Mouse (Mus musculus) MEL-GATA-1-ER (cell line): Measurements from ENCODE around the gene Kctd7.

Experiments
- DNase-seq: peaks from one replicate; pipeline ENCODE4 v3.0.0-alpha.2; 2012; ENCODE audit warnings: low read depth; ENCODE audit errors: extremely low read depth

Kctd7 gene

GRCm38 (mm10) chr5:130144334-130145312 lies at the start of gene Kctd7:
TSS of gene Kctd7 (plus strand) at chr5:130144861.
- peak; percentile 99 for DNase-seq

GRCm38 (mm10) chr5:130096754-130097153 lies 47.9 kb upstream of the Kctd7 start:
- DNase-seq = no peak

- no peak for DNase-seq
Measured at GRCm38 (mm10) chr5:130097837-130098236, 46.8 kb upstream of the Kctd7 start.

GRCm38 (mm10) chr5:130101724-130102123 lies 42.9 kb upstream of the Kctd7 start:
- no peak for DNase-seq

- DNase-seq = no peak
Measured at GRCm38 (mm10) chr5:130109348-130109747, 35.3 kb upstream of the Kctd7 start.

GRCm38 (mm10) chr5:130110632-130111464 lies 33.8 kb upstream of the Kctd7 start:
- no peak for DNase-seq

GRCm38 (mm10) chr5:130112653-130113052 lies 32.0 kb upstream of the Kctd7 start:
- DNase-seq = no peak

GRCm38 (mm10) chr5:130116116-130116515 lies 28.5 kb upstream of the Kctd7 start:
- DNase-seq = no peak

GRCm38 (mm10) chr5:130116857-130117256 lies 27.8 kb upstream of the Kctd7 start:
- DNase-seq = no peak

- no peak for DNase-seq
Measured at GRCm38 (mm10) chr5:130117932-130118331, 26.7 kb upstream of the Kctd7 start.

GRCm38 (mm10) chr5:130119236-130119635 lies 25.4 kb upstream of the Kctd7 start:
- no peak for DNase-seq

GRCm38 (mm10) chr5:130120070-130120736 lies 24.5 kb upstream of the Kctd7 start:
- no peak for DNase-seq

- no peak for DNase-seq
Measured at GRCm38 (mm10) chr5:130120904-130121303, 23.8 kb upstream of the Kctd7 start.

- no peak for DNase-seq
Measured at GRCm38 (mm10) chr5:130122355-130122754, 22.3 kb upstream of the Kctd7 start.

- no peak for DNase-seq
Measured at GRCm38 (mm10) chr5:130124271-130124670, 20.4 kb upstream of the Kctd7 start.

- DNase-seq = no peak
Measured at GRCm38 (mm10) chr5:130128686-130129523, 15.8 kb upstream of the Kctd7 start.

- DNase-seq = no peak
Measured at GRCm38 (mm10) chr5:130129524-130129793, 15.2 kb upstream of the Kctd7 start.

GRCm38 (mm10) chr5:130136597-130136996 lies 8.1 kb upstream of the Kctd7 start:
- no peak for DNase-seq

GRCm38 (mm10) chr5:130139393-130139792 lies 5.3 kb upstream of the Kctd7 start:
- DNase-seq = peak; percentile 54

- DNase-seq = no peak
Measured at GRCm38 (mm10) chr5:130141138-130141537, 3.5 kb upstream of the Kctd7 start.

GRCm38 (mm10) chr5:130142041-130142440 lies 2.6 kb upstream of the Kctd7 start:
- no peak for DNase-seq
